Mouse (Mus musculus): ENCODE data around the gene Spen. TPM values are rescaled to one million over a fixed set of nuclear protein-coding genes. Genes with fewer than 3 reads are reported as not detected.

The Spen gene
- total RNA-seq, 2 experiments from 2014 or later, result 32.1 to 34.2 TPM

DNA sequence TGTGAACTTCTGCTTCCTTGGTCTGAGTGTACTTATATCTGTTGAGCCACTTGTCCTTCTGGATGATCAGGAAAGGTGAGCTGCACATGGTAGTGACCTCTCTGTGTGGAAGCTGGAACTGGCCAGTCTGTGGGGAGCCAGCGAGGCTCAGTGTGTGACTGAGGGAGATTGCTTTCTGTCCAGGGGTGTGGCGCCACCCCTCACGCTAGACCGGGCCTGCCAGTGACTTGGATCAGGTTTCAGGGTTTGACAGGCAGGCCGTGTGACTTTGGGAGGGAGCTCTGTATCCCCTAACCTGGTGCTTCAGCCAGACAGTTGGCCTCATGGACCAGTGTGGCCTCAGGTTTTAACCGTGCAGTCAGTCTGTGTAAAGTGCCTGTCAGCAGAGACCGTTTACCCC is 80.2 kb downstream of the Spen start:
- DNase-seq, result peak; percentile 51 to 60

DNA sequence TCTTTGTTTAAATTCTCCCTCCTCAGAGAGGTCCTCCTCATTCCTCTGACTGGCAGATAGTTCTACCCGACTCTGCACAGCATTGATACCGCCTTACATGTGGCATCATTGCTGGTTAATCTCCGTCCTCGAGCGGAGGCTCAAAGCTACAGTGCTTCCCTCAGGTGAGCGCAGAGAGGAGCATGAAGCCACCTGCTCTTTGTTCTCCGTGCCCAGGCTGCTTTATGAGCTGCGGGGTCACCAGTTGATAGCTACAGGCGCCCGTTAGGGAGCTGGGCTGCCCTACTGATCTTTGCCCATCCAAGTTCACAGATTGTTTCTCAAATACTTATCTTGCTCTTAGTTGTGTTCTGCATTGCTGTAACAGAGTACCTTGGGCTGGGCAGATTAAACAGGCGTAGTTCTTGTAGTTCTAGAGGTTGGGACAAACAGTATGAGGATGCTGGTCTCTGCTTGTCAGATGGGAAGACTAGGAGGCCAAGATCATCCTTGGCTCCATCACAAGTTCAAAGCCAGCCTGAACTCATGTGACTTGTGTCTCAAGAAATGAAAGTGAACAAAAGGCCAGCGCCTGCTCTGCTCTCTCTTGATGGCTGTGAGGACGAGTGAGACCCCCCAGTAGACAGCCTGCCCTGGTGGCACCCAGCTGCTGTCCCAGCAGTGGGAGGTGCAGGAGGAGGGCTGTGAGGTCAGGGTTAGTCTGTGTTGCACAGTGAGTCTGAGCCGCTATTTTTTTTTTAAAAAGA is 82.0 kb downstream of the Spen start:
- intact Hi-C loops (cut with DNase I), result no loop called here
- DNase-seq, result no peak

More for the DNA sequence above, 80.2 kb downstream of the Spen start:
- intact Hi-C loops (cut with DNase I), result no loop called here

DNA sequence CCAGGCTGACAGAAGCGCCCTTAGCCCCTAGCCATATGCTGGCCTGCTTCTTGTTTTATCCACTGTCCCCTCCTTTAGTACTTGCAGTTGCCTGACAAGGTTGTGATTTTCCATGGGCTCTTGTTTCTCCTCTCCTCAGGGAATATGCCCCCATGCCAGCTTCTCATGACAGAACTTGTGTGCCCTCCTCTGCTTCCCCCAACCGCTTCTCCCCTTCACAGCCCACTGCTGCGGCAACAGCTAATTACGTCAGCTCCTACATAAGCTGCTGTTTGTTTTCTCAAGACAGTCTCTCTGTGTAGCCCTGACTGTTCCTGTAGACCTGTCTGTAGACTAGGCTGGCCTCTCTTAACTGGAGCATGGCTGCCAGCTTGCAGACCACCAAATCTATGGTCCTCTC is 82.9 kb downstream of the Spen start:
- intact Hi-C loops (cut with DNase I), result no loop called here
- DNase-seq, result no peak

DNA sequence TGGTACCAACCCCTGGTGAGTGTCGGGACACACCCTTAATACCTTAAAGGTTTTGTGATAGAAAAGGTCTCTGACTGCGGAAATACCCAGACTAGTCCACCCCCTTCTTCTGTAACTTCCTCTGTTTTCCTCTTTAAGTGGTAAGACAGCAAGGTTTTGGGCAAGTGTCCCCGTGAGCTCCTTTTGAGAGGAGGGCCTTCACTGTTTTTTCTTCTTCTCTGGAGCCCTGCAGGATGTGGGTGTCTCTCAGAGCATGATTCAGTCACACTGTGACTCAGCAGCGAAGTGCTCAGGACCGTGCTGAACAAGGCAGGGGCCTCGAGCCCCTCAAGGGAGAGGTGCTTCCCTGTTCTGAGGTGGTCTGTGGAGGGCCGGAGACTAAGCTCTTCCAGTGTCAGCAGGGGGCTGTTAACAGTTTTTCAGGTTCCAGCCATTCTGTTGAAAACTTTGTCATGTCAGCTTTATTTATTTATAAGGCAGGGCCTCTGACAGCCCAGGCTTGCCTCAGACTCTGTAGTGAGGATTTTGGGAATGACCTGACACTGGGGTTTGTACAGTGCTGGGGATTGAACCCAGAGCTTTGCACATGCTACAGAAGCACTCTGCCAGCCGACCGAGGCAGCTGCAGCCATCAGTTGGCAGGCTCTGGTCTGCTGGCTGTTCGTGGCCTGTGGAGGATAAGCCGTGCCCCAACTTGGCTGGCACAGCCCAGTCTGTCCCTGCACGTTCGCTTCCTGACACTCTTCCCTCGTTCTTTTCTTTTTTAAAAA is 83.6 kb downstream of the Spen start:
- intact Hi-C loops (cut with DNase I), result no loop called here
- DNase-seq, result no peak

DNA sequence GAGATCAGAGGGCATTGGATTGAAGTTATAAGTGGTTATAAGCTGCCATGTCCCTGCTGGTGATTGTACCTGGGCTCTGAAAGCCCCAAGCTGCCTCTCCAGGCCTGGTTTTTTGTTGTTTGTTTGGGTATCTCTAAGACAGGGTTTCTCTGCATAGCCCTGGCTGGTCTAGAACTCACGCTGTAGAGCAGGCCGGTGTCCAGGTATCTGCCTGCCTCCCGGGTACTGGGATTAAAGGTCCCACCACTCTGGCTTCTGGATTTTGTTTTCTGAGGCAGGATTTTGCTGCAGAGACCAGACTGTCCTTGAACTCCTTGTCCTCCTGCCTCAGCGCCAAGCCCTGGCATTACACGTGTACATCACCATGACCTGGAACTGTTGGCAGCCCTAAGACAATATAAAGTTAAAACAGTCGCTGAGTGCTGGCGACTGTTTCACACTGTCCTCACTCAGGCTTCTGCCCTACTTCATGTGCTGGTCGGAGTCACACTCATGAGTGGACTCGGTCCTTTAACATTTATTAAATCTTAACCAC is 86.4 kb downstream of the Spen start:
- intact Hi-C loops (cut with DNase I), result loop anchor here (1.0 kb wide), 1 partner anchor 32 kb away; no protein-coding TSS in a partner anchor
- no peak for DNase-seq

DNA sequence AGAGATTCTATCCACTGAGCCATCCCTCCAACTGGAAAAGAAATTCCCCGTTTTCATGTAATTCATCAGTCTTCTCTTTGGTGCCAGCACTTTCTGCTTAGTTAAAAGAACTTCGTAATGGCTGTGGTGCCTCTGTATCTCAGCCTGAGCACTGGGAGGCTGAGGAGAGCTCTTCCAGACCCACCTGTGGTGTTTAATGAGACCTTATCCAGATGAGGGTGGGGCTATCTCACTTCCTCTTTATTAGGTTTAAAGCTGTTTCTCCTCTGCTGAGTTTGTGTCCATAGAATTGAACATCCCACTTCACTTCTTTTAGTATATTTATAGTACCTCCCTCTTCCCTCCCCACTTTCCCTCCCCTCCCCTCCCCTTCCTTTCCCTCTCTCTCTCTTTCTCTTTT is 87.1 kb downstream of the Spen start:
- intact Hi-C loops (cut with DNase I), result loop anchor here (1.0 kb wide), 1 partner anchor 33 kb away; no protein-coding TSS in a partner anchor
- no peak for DNase-seq

DNA sequence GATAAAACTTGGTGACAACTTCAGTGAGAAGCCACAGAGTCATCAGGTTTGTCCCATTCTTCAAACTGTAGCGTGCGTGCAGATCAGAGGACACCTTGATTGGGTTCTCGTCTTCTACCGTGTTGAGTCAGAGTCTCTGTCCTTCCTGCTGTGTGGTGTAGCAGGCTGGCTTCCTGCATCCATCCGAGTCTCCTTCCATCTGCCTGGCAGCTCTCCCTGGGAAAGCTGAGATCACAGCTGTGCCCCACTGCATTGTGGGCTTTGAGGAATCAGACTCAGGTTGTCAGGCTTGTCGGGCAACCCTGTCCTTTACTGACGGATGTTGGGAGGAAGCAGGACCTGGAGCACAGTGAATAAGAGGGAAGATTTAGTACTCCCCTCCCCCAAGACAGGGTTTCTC is 92.2 kb downstream of the Spen start:
- no peak for DNase-seq
- intact Hi-C loops (cut with DNase I), result no loop called here

DNA sequence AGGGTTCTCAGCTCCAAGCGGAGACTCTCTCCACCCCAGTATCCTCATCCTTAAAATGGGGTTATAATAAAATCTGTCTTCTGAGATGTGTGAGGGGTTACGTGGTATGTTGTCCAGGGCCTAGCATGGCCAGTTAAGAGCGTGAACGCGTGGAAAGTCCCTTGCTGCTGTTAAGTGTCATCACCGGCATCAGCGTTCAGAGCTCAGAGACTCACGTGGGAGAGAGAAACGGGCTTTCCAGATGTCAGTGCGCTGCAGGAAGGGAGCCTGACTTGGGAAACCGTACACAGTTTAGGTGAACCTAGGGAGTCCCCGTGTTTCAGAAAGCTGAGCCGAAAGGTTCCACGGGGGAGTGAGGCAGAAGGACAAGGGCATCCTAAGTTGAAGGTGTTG is 93.1 kb downstream of the Spen start:
- no peak for DNase-seq
- intact Hi-C loops (cut with DNase I), result no loop called here

DNA sequence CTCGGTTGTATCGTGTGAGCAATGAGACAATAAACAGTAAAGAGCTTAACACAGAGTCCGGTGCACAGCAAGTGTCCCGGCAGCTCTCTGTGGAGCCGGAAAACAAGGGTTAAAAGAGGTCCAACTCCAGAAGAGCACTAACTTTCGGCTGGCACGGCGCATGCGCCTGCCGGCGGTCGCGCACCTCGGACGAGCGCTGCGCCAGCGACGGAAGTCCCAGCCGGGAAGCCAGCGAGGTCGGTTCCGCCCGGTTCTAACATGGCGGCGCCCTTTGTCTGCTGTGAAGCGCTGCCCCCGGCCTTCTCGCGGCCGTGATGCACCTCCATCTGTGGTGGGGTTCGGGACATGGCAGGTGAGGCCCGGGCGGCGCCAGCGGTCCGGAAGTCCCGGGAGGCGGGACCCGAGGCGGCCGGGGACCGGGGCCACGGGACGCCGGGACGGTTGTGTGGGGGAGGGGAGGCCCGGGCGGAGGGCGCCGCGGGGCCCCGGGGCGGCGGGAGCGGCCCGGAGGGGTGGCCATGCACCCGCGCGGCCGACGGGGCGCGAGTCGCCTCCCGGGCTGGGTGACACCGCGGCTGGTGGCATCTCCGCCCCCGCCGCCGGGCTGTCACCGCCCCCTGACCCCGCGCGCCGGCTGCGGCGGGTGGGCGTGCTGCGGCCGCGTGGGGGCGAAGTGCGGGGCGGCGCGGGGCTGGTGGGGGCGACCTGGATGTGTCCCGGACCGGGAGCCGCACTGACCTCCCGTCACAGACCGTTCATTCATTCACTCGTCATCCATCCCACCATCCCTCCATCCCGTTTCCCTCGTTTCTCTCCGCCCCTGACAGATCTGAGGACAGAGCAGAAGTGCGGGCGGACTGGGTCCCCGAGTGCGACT is 93.7 kb downstream of the Spen start, which contains the start of gene Zbtb17:
Gene Zbtb17 (plus strand): TSS at position 204 of the 877 bp plus-strand sequence.
- intact Hi-C loops (cut with DNase I), result no loop called here
- peak; percentile 92 to 94 for DNase-seq

DNA sequence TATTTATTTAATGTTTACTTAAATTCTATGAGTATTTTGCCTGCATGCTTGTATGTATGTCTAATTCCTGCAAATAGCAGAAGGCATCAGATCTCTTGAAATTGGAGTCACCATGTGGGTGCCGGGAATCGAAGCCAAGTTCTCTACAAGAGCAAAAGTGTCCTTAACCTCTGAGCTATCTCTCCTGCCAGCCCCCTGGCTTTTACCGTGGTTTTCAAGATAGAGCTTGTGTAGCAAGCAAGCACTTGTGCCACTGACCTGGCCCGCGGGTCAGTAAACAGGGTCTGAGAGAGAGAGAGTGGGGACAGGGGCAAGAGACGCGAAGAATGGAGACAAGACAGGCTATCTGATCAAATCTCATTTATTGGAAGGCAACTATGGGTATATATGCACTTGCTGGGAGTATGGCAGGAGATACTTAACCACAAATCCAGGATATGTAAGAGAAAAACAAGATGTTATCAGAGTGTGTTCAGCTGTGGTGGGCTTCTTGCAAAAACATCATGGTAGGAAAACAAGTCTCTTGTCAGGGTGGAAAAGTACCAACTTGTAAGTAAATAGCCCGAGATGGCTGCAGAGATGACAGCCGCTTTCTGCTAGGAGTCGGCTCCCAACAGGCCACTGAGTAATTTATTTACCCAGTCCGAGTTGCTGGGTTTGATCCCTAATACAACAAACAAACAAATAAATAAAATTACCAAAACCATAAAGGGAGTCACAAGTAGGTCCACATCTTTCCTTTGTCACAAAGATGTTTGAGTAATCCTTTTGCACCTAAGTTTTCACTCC is 94.6 kb downstream of the Spen start:
- DNase-seq, result no peak
- intact Hi-C loops (cut with DNase I), result no loop called here

DNA sequence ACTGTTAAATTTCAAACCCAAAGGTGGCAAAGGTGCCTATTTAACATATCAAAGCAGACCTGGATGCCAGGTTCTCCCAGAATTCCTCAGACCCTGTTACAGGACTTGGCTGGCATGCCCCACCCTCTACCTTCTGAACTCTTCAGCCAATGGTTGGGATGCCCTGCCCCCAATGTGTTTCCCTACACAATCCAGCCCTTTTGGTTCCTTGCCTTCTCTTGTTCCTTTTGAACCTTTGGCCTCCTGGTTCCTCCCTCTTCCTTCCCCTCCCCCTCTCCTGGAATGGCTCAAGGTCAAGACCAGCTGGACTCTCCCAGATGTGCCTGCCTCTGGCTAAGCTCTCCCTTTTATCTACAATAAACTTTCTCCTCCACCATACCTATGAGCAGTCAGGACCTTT is 97.5 kb downstream of the Spen start:
- intact Hi-C loops (cut with DNase I), result no loop called here
- no peak for DNase-seq

DNA sequence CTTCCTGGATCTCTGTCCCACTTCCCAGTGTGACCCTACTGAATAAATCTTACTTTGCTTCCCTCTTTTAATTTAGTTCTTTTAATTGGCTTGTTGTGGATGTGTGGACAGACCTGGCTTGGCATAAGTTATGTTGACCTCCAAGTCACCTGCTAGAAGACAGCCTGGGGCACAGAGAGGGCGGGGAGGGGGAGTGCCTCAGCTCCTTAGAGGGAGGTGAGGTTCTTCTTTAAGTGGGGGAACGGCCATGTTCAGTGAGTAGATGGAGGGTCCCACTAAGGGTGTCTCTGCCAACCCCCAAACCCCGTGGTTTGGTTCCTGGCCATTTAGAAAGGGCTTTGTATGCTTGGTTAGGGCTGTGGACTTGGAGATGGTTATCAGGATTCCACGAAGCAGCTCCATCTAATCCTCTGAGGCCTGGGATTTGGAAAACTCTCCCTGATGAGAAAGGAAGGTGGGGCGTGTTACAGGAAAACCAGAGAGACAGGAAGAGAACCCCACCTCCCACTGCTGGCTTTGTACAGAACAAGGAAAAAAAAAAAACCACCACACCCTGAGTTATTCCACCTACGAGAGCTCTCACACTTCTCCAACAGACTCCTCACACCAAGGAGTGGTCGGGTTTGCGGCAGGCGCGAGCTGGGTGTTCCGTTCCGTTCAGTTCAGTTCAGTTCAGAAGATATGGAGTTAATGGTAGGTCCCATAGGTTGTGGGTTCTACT is 99.2 kb downstream of the Spen start:
- DNase-seq, result no peak
- intact Hi-C loops (cut with DNase I), result no loop called here

DNA sequence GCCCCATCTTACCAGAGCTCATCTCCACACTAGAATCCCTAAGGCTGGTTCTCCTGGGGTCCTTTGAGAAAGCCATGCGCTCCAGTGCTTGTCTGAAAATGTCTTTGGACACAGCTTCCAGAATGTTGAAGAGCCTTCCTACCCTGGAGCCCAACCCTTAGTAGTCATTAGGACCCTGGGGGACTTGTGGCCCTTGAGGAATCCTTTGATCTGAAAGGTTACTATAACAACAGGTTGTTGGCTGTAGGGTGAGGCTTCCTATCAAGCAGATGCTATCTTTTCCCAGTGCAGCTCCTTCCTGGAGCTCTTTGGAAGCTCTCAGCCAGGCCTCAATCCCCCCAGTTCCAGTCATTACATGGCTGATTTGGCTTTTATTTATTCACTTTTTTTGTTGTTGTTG is 102.4 kb downstream of the Spen start, which contains the start of gene Srarp:
Gene Srarp (minus strand): TSS at position 132 of the 400 bp plus-strand sequence.
- no peak for DNase-seq
- intact Hi-C loops (cut with DNase I), result no loop called here

DNA sequence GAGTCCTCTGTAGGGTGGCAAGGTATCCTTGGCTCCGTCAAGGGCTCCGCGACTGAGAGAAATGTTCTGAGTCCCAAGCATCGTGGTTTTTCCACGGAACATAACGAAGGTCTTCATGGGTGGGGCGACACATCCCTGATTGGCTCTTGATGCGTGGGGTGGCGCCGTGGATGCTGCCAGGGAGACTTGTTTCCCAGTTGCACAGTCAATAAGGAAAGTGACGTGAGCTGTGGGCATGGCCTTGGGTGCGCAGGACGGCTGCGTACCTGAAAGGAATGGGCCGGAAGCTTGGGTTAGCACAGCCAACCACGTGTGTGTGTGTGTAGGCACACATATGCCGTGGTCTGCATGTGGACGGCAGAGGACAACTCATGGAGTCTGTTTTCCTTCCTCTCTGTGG is 105.2 kb downstream of the Spen start:
- no peak for DNase-seq
- intact Hi-C loops (cut with DNase I), result no loop called here

DNA sequence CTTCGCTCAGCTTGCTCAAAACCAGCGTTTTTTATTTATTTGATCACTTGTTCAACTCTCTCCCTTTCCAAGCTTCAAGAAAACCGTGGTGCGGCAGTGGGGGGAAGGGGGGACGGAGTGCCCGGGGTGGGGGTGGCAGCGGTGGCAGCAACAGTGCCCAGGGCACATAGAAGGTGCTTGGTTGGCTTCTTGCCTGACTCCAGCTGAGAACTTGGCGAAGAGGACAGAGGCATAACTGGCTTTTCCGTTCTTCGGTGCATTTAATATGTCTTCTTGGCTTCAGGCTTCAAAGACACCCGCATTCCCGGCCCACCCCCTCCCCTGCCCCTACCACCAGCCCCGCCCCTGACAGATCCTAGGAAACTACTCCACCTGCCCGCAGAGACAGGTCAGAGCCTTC is 105.7 kb downstream of the Spen start:
- intact Hi-C loops (cut with DNase I), result no loop called here
- DNase-seq, result no peak

DNA sequence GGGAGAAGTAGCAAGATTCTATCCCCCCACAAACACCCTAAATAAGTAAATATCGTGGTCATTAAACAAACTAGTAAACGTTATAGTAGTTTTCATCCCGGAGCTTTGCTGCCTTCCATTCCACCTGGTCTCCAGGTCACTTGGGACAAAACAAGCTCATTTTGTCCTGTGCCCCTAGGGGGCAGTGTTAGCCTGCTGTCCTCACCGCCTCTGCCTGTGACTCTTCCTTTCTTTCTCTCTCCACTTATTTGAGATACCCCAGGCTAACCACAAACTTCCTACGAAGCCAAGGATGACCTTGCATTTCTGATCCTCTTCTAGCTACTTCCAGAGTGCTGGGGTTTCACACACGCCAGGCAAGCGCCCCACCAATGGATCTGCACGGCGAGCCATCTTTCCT is 107.4 kb downstream of the Spen start:
- intact Hi-C loops (cut with DNase I), result loop anchor here (1.0 to 2.0 kb wide), 4 partner anchors 27 to 144 kb away; no protein-coding TSS in a partner anchor

DNA sequence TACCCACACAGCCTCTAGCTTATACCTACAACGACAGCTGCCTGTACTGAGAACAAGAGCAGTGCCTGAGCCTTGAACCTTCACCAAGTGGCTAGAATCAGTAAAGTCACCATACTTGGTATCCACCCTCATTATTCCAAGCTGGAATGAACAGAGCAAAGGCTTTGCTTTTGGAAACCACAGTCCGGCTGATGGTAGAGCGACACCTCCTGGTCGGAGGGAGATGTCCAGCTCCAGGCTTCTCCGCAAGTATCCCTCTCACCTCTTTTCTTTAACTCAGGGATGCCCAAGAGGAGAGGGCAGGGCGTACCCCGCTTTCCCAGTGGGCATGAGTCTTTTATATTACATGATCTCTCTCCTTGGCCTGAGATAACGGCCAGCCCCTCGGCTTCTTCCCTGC is 108.5 kb downstream of the Spen start:
- DNase-seq, result peak; percentile 63 to 75
- intact Hi-C loops (cut with DNase I), result loop anchor here (1.0 to 2.0 kb wide), 2 partner anchors 26 to 77 kb away; no protein-coding TSS in a partner anchor

More for the DNA sequence above, 107.4 kb downstream of the Spen start:
- peak; percentile 81 to 83 for DNase-seq

DNA sequence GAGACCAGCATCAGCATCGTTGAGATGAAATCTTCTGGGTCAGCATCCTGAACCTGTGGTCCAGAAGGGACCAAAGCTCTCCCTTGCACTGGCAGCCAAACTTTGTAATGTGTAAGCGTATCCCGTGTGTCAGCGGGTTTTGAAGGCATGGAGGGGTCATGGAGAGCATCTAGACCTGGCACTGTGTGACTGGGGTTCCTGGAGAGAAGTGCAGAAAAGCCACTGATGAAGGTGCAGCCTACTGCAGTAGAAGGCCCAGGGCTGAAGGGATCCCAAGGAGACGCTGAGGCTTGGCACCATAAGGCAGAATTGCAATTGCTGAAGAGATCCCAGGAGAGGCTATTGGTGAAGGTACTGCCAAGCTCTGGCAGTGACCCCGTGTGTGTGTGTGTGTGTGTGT is 109.0 kb downstream of the Spen start:
- intact Hi-C loops (cut with DNase I), result no loop called here
- DNase-seq, result peak in 1 of 2 experiments; percentile 48

DNA sequence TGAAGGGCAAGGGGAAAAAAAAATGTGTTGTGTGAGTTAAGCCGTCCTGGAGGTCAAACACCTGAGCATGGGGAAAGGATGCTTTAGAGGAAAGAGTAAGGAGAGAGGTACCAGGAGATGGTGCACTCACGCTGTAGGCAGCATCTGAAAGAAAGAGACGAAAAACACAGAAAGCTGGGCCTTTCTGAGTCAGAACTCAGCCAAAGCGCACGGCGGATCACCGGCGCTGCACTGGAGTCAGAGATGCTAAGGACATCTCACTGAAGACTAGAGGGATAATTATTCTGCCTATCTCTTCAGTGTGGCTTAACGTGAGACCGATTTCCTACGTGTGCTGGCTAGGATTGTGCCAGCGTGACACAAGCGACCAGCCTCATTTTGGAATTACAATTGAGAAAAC is 110.5 kb downstream of the Spen start:
- intact Hi-C loops (cut with DNase I), result no loop called here
- DNase-seq, result no peak

Data from heart, postnatal 10 days (tissue).